ENCODE assay signal across 8 mouse cellular contexts in genomic region chr2:157418206-157418605, GRCm38 (mm10). TPM values are rescaled to one million over a fixed set of nuclear protein-coding genes. Genes with fewer than 3 reads are reported as not detected.
DNase-seq lines count a peak whose midpoint lies in the region; ATAC-seq and TF ChIP-seq lines count a peak whose summit lies in the region.

Gene Src (plus strand): TSS chr2:157418444.

- peak; percentile 89 for DNase-seq in heart, adult 11 months
- DNase-seq in heart, postnatal 25 days (ENCODE audit: low spot score) = no peak
- peak; percentile 93 for DNase-seq in ES-E14 (ENCODE audit: low read depth, low spot score)
- no peak for DNase-seq in right cerebral cortex, postnatal 10 days (ENCODE audit: low spot score in 2 of 2)
- DNase-seq in thymus, postnatal 25 days = no peak

- H3K36me3 ChIP-seq in ES-E14 (ENCODE audit: control insufficient read depth, insufficient read depth, low read length, poor library complexity, severe bottlenecking) = no peaks in the 10 kb centered on the region
- no peaks in the 10 kb centered on the region for H3K36me3 ChIP-seq in forebrain, embryonic 16.5 days (ENCODE audit: control insufficient read depth, insufficient read depth)
- no peaks in the 10 kb centered on the region for H3K36me3 ChIP-seq in limb, embryonic 12.5 days

- peak within 1 kb of the TSS; percentile 73 for H3K9ac ChIP-seq in ES-E14 (ENCODE audit: insufficient read depth, low read depth, low read length, poor library complexity, severe bottlenecking)
- H3K9ac ChIP-seq in forebrain, embryonic 16.5 days (replicated peaks; ENCODE audit: low read depth, low read length) = peak within 1 kb of the TSS; percentile 41; the same call in 1 of the 2 replicates
- no peak within 1 kb of the TSS for H3K9ac ChIP-seq in limb, embryonic 12.5 days (replicated peaks)

- WGBS in forebrain, embryonic 16.5 days = 23% methylated on average over 13 of the region's 13 CpGs
- WGBS in limb, embryonic 12.5 days = 20% methylated on average over 13 of the region's 13 CpGs

- H3K9me3 ChIP-seq in ES-E14 (ENCODE audit: control insufficient read depth, insufficient read depth, low read depth, low read length) = no peaks in the 10 kb centered on the region
- H3K9me3 ChIP-seq in forebrain, embryonic 16.5 days (ENCODE audit: control insufficient read depth, low read length) = no peaks in the 10 kb centered on the region
- no peaks in the 10 kb centered on the region for H3K9me3 ChIP-seq in limb, embryonic 12.5 days

- in situ Hi-C loops in ES-E14 (cut with MboI; ENCODE audit: low sequenced_read_pairs in 2 of 2, unreplicated experiment in 2 of 2) = no loop called here

- peak within 1 kb of the TSS; percentile 99 for H3K27ac ChIP-seq in ES-E14 (ENCODE audit: insufficient read depth, low read depth, low read length, poor library complexity, severe bottlenecking)
- H3K27ac ChIP-seq in forebrain, embryonic 16.5 days (ENCODE audit: low read length) = peak within 1 kb of the TSS; percentile 38; the same call in 1 of the 2 replicates
- no peak within 1 kb of the TSS for H3K27ac ChIP-seq in limb, embryonic 12.5 days

- no peak for ATAC-seq in forebrain, embryonic 16.5 days
- ATAC-seq in limb, embryonic 12.5 days (ENCODE audit: insufficient number of reproducible peaks, insufficient read depth, low FRiP score, low TSS enrichment, low read depth) = no peak
- no peak for ATAC-seq in cerebellum, adult (ENCODE audit: insufficient number of reproducible peaks, low FRiP score, low TSS enrichment)

- H3K4me3 ChIP-seq in ES-E14 (ENCODE audit: insufficient read depth in 1 of 2, low read depth in 1 of 2, low read length in 2 of 2, poor library complexity in 1 of 2, severe bottlenecking in 1 of 2) = peak within 1 kb of the TSS; percentile 55 to 63
- no peak within 1 kb of the TSS for H3K4me3 ChIP-seq in forebrain, embryonic 16.5 days (replicated peaks; ENCODE audit: low read length)
- no peak within 1 kb of the TSS for H3K4me3 ChIP-seq in limb, embryonic 12.5 days (replicated peaks)

- intact Hi-C loops in heart, postnatal 25 days (cut with DNase I) = no loop called here

- H3K4me1 ChIP-seq in ES-E14 (ENCODE audit: control insufficient read depth in 2 of 2, insufficient read depth in 2 of 2, low read length in 2 of 2, poor library complexity in 1 of 2) = peaks cover 14 to 49% of the 10 kb centered on the region in 2 experiments
- peaks cover 6% of the 10 kb centered on the region; the same call in 1 of the 2 replicates for H3K4me1 ChIP-seq in forebrain, embryonic 16.5 days (replicated peaks; ENCODE audit: control insufficient read depth, insufficient read depth, low read length)
- H3K4me1 ChIP-seq in limb, embryonic 12.5 days (replicated peaks) = peaks cover 31% of the 10 kb centered on the region

- H3K27me3 ChIP-seq in forebrain, embryonic 16.5 days (replicated peaks; ENCODE audit: control insufficient read depth, insufficient read depth, low read length) = no peaks in the 10 kb centered on the region
- no peaks in the 10 kb centered on the region for H3K27me3 ChIP-seq in limb, embryonic 12.5 days

- 0 out of 2 replicates have a peak within 1 kb of the TSS, but pooled peaks have one; percentile 17 for H3K4me2 ChIP-seq in forebrain, embryonic 16.5 days (ENCODE audit: low read length)
- peak within 1 kb of the TSS; percentile 21 for H3K4me2 ChIP-seq in limb, embryonic 12.5 days

TF ChIP-seq in ES-E14, 5 proteins besides CTCF, POLR2A, EP300 and RAD21:
- no peak for TF ChIP-seq MAFK (IDR thresholded peaks at IDR 0.05; ENCODE audit: insufficient read depth, low read depth, low read length)
- no peak for TF ChIP-seq HCFC1 (IDR thresholded peaks at IDR 0.05; ENCODE audit: borderline replicate concordance, insufficient read depth, low read length)
- TF ChIP-seq ZNF384 (IDR thresholded peaks at IDR 0.05; ENCODE audit: low read depth, low read length) = no peak
- TF ChIP-seq ZC3H11A (IDR thresholded peaks at IDR 0.05; ENCODE audit: borderline replicate concordance, low read depth, low read length) = no peak
- no peak for TF ChIP-seq CHD2 (IDR thresholded peaks at IDR 0.05; ENCODE audit: low read depth, low read length)

RNA-seq across cellular contexts. Expression of gene Src, which starts in this region (rescaled TPM):
- 1 to 10 TPM; 2.9 to 5.1 TPM for total RNA-seq in heart, postnatal 25 days (2021)
- 32.5 and 36.7 TPM in 2 replicates for total RNA-seq in ES-E14 (2012; rRNA removed)
- 32.2 and 36.6 TPM in 2 replicates for polyA plus RNA-seq in forebrain, embryonic 16.5 days (2015; fragmentation: Nextera tagmentation; extraction: Ambion mirVana)
- 30.3 and 35.3 TPM in 2 replicates for polyA plus RNA-seq in limb, embryonic 12.5 days (2016; fragmentation: Nextera tagmentation; extraction: Ambion mirVana)

Comparison
In these comparisons a context has a peak if more than half of its experiments do, and no peak if none do; other contexts are left out.
1. DNase-seq: peak in heart, adult 11 months (single experiment) and ES-E14 (single experiment); none in heart, postnatal 25 days (single experiment), right cerebral cortex, postnatal 10 days (0 of 2) and thymus, postnatal 25 days (single experiment).
2. H3K4me3 ChIP-seq: peak in ES-E14 (2 of 2); none in forebrain, embryonic 16.5 days (single experiment) and limb, embryonic 12.5 days (single experiment).